Mouse (Mus musculus) kidney, postnatal 10 days (tissue): ENCODE measurements at regions not wholly inside any gene's neighbourhood (a gene's known extent, or its start where the extent isn't known, plus 50 kb on each side); places are given as distances from the start of the nearest gene placed in this dataset.
A peak's percentile ranks its signal among the peaks of the same experiment; 100 is the strongest.

Experiments used
- DNase-seq: peaks from one replicate; pipeline ENCODE4 v3.0.0; 2021; ENCODE audit warnings: mixed read lengths

DNA sequence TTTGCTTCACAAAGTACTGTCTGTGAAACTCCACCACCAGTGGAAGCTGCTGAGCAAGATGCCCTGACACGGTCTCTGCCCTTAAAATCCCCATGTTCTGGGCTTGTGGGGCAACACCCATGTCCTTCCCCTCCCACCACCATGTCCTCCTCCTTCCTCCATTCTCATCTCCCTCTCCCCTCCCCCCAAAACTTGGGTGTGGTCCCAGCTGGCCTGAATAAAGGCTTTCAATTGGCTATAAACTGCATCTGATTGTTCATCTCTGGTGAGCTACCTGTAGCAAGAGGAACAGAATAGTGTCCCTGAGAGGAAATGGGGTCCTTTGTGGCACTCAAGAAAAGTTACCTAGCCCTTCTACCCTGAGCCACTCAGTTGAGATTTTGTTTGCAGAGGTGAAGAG is 91.8 kb downstream of the Slc16a9 start:
- DNase-seq = no peak

DNA sequence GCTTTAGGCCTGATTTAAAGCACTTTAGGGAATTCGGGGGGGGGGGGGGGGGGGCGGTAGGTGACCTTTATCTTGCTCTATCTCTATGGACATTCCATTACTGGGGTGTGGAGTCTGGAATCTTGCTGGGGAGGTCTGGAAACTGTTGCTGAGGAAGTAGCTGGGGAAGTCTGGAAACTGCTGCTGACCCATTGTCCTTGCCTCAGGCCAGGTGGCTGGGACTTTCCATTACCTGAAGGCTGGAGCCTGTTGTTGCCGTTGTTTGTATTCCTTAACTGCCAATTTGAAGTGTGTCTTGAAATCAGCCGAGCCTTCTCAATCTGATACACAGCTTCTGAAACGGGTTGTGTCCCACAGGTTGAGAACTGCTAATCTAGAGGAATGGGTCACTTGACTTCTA is 80.9 kb upstream of the Fam13c start:
- DNase-seq = peak; percentile 22

DNA sequence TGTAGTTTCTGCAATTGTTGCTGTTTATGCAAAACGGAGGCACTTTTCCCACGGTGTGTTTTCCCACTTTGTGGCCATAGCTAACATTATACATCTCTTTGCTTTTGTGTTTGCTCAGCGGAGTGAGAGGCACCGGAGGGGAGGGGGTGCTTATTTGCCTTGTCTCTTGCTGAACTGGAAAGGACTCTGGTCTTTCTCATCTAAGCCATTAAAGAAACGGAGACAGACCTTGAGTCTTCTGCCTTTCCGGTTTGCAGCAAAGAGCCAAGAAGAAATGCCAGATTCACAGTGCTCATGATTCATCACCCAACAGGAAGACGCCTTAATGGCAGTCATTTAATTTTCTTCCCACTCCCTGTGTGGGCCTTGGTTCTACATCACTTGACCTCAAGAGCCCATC is 80.4 kb upstream of the Fam13c start:
- DNase-seq = peak; percentile 30

DNA sequence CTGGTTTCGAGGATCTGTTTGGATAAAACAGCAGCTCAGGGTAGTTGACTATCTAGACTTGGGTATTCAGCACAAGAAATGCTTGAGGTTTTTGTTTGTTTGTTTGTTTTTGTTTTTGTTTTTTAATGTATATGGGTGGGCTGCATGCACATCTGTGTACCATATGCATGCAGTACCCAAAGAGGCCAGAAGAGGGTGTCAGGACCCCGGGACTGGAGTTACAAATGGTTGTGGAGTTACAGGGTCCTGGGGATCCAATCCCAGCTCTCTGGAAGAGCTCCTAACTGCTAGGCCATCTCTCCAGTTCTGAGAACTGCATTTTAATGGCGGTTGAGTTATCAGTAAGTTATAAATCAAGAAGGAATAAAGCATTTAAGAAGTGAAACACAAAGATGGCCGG is 77.2 kb upstream of the Fam13c start:
- peak; percentile 46 for DNase-seq

DNA sequence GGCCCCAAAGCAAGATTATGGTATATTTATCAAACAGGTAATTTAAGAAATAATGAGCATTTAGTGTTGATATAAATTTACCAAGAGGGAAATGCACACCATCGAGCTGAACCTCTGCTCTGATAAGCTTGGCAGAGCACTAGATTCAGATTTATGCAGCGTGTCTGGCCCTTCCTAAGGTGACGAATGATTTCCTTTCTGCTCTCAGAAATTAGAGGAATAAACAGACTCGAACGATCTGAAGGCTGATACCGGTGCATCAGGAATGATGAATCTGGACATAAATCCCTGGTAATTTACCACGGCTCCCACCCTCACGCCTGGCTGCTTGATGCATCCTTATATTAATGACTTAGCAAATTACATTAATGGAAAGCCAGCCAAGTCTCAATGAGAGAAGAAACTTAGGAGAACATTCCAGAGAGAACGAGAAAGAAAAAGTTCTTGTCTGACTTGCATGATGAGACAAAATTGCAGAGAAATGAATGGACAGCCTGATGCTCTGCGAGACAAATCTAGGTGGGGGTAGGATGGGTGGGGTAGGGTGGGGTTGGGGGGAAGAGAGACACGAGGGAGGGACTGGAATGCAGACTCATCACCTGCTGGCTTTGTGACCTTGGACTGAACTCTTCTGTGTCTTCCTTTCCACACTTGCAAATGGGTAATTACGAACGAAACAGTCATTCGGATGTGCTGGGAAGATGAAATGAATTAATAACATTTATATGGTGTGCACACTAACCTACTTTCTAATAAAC is 75.9 kb upstream of the Fam13c start:
- no peak for DNase-seq

DNA sequence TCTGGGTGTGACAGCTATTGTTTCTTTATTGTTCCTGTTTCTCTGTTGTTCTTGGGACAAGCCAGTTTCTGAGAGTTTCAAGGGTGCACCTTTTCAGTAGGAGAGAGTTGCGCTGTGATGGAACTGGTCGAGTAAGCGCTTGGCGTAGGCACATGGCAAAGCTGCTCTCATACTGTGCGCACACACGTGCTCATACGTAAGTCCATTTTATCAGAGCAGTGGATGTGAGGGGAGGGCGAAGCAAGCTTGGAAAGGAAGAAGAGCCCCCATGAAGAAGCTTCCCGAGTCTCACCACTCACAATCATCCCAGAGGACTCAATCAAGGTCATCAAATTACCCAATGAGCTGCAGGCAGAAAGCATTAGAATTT is 75.3 kb upstream of the Fam13c start:
- no peak for DNase-seq

DNA sequence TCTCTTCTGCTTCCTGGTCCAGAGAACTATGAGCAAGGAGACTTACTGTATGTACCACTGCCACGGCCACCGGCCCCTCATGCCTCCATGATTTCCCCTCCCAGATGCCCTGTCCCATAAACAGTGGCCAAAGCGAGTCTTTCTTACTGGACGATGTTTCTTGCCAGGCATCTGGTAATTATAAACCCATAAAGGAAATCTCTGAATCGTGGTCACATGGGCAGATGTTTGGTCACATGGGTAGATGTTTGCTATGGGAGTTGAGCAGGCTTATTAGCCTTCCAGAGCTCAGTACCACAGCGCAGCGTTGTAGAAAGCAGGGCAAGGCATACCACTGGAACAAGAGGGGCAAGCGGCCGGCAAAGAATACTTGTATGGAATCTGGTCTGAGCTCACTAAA is 74.8 kb upstream of the Fam13c start:
- DNase-seq = no peak

DNA sequence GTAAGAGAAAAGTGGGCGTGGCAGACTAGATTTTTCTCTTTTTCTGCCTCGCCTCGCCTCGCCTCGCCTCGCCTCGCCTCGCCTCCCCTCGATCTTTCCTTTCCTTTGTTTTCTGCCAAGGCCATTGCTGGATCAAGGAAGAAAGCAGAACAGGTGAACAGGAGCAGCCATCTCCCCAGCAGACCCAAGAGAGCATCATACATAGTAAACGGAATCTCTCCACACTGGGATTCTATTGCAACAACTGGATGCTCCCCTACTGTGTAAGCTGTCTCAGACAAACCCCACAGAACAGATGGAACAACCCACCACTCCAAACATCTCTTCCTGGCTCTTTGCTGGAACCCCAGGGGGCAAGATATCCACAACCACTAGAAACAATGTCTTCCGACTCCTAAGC is 72.4 kb upstream of the Fam13c start:
- no peak for DNase-seq

DNA sequence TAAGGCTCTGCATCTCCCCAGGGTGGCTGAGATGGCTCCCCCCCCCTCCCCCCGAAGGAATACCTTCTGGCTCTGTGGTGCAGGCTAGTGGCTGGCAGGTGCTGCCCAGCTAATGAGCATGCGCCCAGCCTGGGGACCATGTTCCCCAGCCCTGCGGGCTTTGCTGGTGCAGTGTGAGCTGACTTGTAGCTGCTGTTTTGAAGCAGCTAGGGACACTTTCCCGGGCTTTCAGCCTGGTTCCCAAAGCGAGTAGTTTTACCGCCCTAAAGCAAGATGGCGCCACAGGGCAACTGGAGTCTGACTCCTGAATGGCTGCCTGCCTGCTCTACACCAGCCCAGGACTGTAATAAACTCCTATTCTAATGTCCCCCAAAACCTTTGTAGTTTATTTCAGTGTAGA is 71.6 kb upstream of the Fam13c start:
- peak; percentile 79 for DNase-seq

DNA sequence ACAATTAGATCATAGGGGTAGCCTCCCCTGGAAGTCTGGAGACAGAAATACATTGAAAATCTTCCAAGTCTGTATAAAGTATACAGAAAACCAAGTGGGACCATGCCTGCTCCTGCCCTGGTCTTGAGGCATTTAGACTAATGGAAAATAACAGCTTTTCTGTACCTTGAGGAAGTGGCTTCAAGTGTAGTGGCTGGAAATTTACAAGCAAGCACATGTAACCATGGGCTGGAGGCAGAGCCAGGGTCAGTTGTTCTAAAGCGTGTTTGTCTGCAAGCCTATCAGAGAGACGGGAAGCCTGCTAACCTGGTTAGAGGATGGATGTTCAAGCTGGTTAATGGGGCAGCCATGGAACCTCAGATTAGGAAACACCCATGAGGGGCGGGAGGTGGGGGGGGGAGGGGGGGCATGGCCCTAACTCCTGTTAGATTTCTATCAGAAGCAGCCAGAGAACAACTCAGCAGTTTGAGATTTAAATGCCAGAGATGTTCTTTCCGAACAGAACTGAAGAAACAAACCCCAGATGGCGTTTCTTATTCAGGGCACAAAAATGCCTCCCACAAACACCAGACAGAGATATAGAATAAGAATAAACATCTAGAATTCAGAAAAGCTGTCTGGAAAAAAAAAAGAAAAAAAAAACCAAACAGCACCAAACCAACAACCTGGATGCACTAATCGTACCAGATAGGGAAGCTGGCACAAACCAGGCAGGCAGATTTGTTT is 67.7 kb upstream of the Fam13c start:
- DNase-seq = no peak

DNA sequence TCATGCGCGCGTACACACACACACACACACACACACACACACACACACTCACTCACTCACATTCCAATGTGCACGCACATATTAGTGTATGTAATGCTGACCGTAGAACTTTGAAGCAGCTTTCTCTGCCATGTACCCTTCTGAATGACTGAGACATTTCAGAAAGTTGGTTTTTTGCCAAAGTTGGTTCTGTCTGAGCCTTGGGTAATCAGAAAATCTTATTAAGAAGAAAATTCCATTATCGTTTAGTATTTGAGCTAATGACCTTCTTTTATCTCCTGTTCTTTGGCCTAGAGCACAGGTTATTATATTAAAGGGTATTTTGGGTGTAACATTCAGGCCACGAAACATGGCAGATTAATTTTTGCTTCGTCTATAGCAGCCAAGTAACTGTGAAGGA is 67.1 kb upstream of the Fam13c start:
- DNase-seq = no peak

DNA sequence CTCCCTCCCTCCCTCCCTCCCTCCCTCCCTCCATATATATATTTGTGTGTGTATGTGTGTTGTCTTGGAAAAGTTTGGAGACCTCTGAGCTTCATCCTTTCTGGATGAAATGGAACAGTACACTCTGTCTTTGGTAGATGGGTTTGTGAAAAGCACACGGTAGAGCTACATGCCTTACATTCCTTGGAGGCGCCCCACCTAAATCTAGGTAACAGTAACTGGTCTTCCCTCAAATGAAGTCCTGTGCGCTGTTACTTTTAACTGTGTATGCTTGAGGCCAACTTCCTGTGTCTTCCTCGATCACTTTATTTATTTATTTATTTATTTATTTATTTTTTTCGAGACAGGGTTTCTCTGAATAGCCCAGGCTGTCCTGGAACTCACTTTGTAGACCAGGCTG is 66.4 kb upstream of the Fam13c start:
- DNase-seq = no peak

DNA sequence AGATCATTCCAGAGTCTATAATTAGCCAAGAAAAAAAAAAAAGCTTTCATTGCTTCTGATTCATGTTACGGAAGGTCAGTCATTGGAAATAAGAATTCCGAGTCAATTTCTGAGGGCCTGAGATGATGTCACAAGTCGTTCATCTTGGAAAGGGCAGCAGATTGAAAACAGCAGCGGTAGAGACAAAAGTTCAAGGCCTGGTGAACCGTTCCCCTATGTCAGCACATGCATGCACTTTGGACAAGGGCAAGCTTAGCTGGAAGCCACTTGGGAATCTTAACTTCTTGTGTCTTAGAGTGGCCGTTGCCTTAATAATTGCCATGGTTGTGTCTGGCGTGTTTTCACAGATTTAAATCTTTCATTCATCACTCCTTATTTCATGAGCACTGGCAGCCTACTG is 65.6 kb upstream of the Fam13c start:
- DNase-seq = no peak

DNA sequence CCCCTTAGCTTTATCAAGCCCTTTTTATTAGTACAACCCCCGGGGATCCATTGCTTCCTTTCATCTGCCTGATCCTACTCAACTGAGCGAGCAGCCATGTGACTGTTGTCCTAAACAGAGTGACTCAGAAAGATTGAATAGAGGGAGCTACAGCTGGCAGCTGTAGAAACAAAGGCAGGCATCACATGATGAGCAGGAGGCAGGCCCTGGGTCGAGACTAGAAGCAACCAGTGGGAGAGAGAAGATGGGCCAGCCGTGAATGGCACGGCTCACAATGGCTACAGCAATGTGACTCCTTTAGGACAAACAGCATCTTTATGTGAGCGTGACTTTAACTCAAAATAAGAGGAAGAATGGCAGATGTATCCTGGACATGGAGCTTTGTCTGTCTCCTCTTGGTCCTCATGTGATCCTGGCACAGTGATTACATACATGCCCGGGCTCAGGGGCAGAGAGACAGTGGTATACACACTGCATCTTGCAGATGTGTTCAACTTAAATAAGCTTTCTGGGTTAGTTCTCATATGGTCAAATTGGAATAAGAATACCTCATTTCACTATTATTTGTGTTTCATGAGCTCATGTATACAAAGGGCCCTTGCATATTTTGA is 60.1 kb upstream of the Fam13c start:
- DNase-seq = no peak

DNA sequence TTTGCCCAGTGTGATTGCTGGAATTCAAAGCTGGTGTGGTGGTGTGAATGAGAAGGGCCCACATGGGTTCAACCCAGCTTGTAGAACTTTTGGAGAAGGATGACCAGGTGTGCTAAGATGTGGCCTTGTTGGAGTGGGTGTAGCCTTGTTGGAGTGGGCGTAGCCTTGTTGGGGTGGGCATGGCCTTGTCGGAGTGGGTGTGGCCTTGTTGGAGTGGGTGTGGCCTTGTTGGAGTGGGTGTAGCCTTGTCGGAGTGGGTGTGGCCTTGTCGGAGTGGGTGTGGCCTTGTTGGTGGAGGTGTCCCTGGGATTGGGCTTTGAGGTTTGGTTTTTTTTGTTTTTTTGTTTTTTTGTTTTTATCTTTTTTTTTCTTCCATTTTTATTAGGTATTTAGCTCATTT is 55.6 kb upstream of the Fam13c start:
- no peak for DNase-seq

DNA sequence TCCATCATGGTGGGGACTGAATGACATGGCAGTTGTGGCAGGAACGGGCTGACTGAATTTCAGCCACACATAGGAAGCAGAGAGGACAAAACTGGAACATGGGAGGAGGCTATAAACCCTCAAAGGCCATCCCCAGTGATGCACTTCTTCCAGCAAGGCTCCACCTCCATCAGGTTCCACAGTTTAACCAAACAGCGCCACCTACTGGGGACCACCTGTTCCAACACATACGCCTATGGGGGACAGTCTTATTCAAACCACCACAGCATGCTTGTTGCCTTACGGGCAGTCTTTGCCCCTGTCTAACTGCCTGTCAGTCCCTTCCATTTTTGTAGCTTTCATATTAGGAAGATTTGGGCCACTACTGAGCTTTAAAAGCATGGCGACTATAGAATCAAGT is 52.6 kb upstream of the Fam13c start:
- DNase-seq = no peak
